15 mouse cellular contexts compared by ENCODE assay signal in genomic region chr9:115656994-115657713, GRCm38 (mm10).
A peak's percentile ranks its signal among the peaks of the same experiment; 100 is the strongest.
DNase-seq lines count a peak whose midpoint lies in the region; ATAC-seq and TF ChIP-seq lines count a peak whose summit lies in the region.
"Had no signal": no experiment of that assay in that cellular context is flagged by ENCODE, and none has a peak within 500 bp of the region (broad histone marks: within the 10 kb centered on the region; RNA-seq: fewer than 3 reads in every experiment).

No protein-coding gene starts in this region.

- no peak overlapping the region for H3K4me2 ChIP-seq in liver, postnatal 0 days (ENCODE audit: low read depth, low read length)
- H3K4me2 ChIP-seq: hindbrain, embryonic 13.5 days; lung, embryonic 14.5 days had no signal

- peak; percentile 10 to 11 for DNase-seq in spleen, adult 18-20 months
- DNase-seq in spleen, adult 12 weeks (ENCODE audit: low spot score) = no peak
- peak; percentile 32 for DNase-seq in liver, postnatal 0 days
- DNase-seq in right cerebral cortex, postnatal 14 days = no peak
- DNase-seq in adrenal gland, postnatal 4 days (ENCODE audit: low spot score in 2 of 2) = no peak
- DNase-seq: cerebellum, adult 2 months; kidney, adult 9 months; lung, embryonic 14.5 days; right cerebral cortex, postnatal 4 days; thymus, adult 2 months had no signal

- H3K27ac ChIP-seq in liver, postnatal 0 days (ENCODE audit: low read depth) = no peak overlapping the region
- H3K27ac ChIP-seq: hindbrain, embryonic 13.5 days had no signal

- 15% methylated on average over 4 of the region's 4 CpGs for WGBS in liver, postnatal 0 days (ENCODE audit: insufficient replicate concordance)

- ATAC-seq in granulocyte monocyte progenitor cell, adult 5-6 weeks (replicated peaks; ENCODE audit: poor library complexity, severe bottlenecking) = peak; percentile 95
- ATAC-seq in liver, postnatal 0 days = no peak
- ATAC-seq in erythroblast, adult 5-6 weeks (replicated peaks; ENCODE audit: low FRiP score, poor library complexity, severe bottlenecking) = no peak
- ATAC-seq: forebrain, embryonic 14.5 days had no signal

- no peak for TF ChIP-seq CTCF in liver, postnatal 0 days (IDR thresholded peaks at IDR 0.05; ENCODE audit: low read depth)

- no peaks in the 10 kb centered on the region for H3K36me3 ChIP-seq in liver, postnatal 0 days (replicated peaks; ENCODE audit: insufficient read depth, low read length)
- H3K36me3 ChIP-seq: hindbrain, embryonic 13.5 days had no signal

- no peak overlapping the region for H3K4me3 ChIP-seq in liver, postnatal 0 days (ENCODE audit: low read depth, low read length)
- H3K4me3 ChIP-seq: hindbrain, embryonic 13.5 days had no signal

- H3K9ac ChIP-seq in liver, postnatal 0 days (replicated peaks) = no peak overlapping the region
- H3K9ac ChIP-seq: hindbrain, embryonic 13.5 days; lung, embryonic 14.5 days had no signal

- no peaks in the 10 kb centered on the region for H3K27me3 ChIP-seq in liver, postnatal 0 days (ENCODE audit: insufficient read depth, low read length)
- H3K27me3 ChIP-seq: hindbrain, embryonic 13.5 days; megakaryocyte, embryonic 14.5 days had no signal

- no peak for TF ChIP-seq EP300 in liver, postnatal 0 days (IDR thresholded peaks at IDR 0.05; ENCODE audit: low read depth)

- H3K9me3 ChIP-seq in liver, postnatal 0 days (ENCODE audit: low read length) = 0 out of 2 replicates have a peak, but pooled peaks cover 3% of the 10 kb centered on the region

- no peaks in the 10 kb centered on the region for H3K4me1 ChIP-seq in liver, postnatal 0 days (ENCODE audit: insufficient read depth)

Comparison
In these comparisons a context has a peak if more than half of its experiments do, and no peak if none do; other contexts are left out.
1. DNase-seq: peak in spleen, adult 18-20 months (2 of 2) and liver, postnatal 0 days (single experiment); none in spleen, adult 12 weeks (single experiment), right cerebral cortex, postnatal 14 days (single experiment) and adrenal gland, postnatal 4 days (0 of 2).